Mouse (Mus musculus): ENCODE measurements around the gene Tmem139. TPM values are rescaled to one million over a fixed set of nuclear protein-coding genes. Genes with fewer than 3 reads are reported as not detected.

Tmem139 gene
- total and polyA plus RNA-seq, 3 experiments = 0.17 to 3.2 (median 0.35) TPM

DNA sequence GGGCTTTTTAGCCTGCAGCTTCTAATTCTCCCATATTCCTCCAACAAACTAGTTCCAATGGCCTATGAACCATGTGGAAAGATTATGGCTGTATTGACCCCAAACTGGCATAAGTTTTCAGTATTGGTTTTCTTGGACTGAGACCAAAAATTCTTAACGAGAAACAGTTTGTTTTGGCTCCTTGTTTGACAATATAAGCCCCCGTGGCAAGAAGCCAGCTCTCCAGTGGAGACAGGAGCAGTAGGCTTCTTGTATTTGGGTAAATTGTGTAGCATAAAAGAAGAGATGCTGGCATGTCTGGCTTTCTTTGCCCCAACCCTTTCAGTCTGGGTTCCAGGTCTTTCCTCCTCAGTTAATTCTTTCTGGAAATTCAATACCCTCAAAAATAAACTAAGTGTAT, 14.4 kb downstream of the Tmem139 start:
- no peak for DNase-seq

DNA sequence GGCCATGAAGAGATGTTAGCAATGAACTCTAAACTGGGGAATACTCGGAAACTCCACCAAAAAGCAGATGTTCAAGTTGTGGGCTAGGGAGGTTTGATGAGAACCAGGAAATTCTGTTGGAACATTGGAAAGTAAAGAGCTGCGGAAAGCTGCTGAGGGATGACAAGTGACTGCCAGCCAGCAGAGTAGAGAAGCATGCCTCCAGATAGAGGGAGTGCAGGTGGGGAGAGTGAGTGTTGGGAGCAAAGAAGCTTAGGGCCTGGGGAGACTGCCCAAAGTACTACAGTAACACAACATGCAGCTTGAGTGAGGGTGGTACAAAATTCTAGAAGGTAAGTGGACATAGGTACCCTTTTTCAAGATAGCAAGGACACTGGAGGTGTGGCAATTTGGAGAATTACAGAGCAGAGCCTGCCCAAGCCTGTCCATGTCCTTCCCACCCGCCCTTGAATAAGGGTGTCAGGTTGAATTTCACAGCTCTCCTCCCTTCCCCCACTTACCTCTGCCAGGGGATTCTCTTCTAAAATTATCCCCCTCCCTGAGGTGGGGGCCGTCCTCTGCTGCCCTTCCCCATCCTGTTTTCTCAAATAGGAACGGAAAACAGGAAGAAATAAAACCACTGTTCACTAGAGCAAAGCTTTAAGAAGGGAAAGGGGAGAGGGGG, 21.2 kb downstream of the Tmem139 start:
- no peak for DNase-seq

DNA sequence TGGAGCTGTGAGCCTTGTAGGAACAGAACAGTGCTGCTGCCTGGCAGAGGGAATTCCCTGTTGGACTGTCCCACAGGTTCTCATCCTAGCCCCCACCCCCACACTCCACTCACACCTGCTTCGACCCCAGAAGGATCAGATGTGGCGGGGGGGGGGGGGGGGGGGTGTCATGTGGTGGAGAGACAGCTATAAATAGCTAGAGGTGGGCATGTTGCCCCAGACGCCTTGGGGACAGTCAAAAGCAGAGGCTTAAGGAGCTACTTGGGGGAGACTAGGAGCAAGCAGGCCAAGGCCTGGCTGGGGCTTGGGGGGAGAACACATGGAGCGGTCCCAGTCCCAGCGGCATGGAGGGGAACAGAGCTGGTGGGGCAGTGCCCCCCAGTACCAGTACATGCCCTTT, 24.7 kb downstream of the Tmem139 start, which contains the start of gene Clcn1:
TSS of gene Clcn1 (plus strand) at position 238 of the 400 bp plus-strand sequence.
- no peak for DNase-seq

DNA sequence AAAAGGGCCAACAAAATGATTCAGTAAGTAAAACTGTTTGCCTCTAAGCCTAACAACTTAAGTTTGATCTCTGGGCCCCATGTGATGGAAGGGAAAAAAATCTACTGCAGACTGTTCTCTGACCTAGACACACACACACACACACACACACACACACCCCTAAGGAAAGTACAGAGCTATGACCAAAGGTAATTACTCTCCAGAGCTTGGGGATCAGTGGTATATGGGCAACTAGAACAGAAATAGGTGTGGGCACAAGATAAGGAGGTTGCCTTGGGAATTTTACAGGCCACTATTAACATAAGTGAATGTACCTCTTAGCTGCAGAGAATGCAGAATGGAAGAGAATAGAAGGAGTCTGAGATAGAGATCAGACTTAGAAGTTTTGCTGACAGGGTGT, 25.8 kb downstream of the Tmem139 start:
- no peak for DNase-seq

DNA sequence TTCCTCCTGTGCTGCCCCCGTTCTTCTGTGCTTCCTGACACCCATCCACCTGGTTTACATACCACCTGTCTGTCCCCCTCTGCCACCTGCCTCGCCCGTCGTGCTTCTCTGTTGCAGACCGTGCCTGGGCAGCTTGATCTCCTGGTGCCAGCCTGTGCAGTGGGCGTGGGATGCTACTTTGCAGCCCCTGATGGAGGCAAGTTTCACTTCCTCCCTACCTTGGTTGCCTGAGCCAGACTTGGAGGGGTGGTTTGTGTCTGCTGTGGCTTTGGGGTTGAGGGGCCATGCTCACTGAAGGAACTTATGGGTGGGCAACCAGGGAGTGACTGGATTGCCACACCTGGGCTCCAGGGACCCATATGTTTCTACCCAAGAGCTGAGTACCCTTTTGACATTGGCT, 31.6 kb downstream of the Tmem139 start:
- no peak for DNase-seq

DNA sequence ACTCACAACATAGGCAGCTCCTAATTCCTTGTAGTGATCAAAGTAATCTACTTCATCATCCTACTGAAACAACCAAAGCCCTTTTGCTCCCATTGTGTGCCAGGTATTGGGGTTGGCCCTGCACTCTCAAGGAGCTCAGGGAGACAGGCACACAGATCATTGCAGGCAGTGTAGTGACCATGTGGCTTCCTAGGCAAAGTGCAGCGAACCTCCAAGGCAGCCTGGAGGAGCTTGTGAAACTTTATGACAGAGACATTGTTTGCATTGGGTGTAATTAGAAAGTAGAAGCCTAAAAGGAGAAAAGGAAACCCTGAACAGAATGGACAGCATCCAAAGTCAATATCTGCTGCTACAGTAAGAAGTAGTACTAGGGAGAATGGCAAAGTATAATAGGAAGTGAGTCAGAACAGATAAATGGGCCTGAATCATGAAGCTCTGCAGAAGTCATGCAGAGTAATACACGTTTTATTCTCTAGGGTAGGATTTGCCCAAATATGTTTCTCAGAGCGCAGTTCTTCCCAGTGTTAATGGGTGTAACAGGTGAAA, 33.9 kb downstream of the Tmem139 start:
- DNase-seq = no peak

DNA sequence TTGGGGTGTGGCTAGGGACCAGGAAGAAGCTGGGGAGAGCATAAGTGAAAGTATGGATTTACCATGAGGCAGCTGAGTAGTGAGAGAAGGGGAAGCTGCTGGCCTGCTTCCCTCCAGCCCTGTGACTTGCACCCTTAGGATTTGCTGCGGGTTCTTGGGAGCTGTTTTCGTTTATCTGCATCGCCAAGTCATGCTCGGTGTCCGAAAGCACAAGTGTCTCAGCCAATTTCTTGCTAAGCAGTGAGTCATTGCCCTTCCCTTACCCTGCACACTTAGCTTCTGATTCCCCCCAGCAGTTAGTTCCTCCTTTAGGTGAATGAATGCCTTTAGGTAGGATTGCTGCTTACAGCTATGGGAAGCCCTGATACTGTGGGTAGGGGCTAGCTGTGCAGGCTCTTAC, 37.6 kb downstream of the Tmem139 start:
- no peak for DNase-seq

DNA sequence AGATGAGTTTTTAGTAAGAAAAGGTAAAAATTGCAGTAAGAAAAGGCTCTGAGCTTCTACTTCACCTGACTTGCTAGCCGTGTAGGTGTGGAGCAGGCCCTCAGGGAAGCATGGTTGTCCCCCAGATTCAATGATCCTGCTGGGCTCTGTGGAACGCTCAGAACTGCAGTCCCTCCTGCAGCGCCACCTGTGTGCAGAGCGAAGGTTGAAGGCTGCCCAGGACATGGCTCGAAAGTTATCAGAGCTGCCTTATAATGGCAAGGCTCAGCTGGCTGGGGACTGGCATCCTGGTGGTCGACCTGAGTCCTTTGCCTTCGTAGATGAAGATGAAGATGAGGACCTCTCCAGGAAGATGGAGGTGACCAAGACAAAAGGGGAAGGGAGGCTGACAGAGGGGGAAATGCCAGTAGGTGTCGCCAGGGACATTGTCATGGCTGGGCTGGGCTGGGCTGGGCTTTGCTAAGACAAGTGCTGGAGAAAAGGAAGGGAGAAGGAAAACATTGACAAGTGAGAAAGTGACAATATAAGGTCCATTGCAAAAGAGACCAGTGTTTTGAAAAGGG, 48.1 kb downstream of the Tmem139 start:
- peak; percentile 10 for DNase-seq

DNA sequence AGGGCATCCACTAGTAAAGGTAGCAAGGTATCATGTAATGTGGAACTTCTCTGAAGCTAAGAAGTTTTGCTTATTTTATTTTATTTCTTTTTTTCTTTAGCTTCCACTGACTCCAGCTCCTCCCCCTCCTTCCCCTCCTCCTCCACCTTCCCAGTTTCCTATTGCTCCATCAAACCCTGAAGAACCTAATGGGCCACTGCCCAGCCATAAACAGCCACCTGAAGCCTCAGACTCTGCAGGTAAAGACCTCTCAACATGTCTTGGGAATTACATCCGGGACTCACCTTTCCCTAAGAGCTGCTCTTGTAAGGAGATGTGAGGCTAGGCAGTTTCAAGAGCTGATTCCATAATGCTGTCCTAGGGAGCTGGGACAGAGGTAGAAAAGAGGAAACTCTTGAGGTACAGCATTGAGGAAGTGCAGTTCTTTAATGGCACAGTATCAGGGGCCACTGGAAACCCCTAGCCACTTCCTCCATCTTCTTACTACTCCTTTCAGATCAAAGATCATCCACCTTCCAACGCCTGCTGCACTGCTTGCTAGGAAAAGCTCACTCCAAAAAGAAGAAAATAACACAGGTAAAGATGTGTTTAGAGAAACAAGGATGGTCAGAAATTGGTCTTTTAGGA, 48.8 kb downstream of the Tmem139 start:
- DNase-seq = no peak

Other genes starting within 250 kb of the Tmem139 start
- not detected for gene Sva, start 223.6 kb upstream of the Tmem139 start, total RNA-seq (2021)
- gene Sva, start 223.6 kb upstream of the Tmem139 start, polyA plus RNA-seq (2012; rRNA removed) = not detected in 2 replicates
- not detected for gene Tas2r139, start 121.0 kb upstream of the Tmem139 start, total RNA-seq (2021)
- gene Tas2r139, start 121.0 kb upstream of the Tmem139 start, polyA plus RNA-seq (2012; rRNA removed) = not detected in 2 replicates
- not detected for gene Tas2r144, start 46.6 kb upstream of the Tmem139 start, total RNA-seq (2021)
- gene Tas2r144, start 46.6 kb upstream of the Tmem139 start, polyA plus RNA-seq (2012; rRNA removed) = not detected in 2 replicates
- gene Gstk1, start 16.0 kb upstream of the Tmem139 start, total RNA-seq (2021) = 100 to 1,000 TPM; 104 to 312 TPM
- 78.8 and 113 TPM in 2 replicates for gene Gstk1, start 16.0 kb upstream of the Tmem139 start, polyA plus RNA-seq (2012; rRNA removed)
- 10 to 100 TPM; 16.5 to 20.2 TPM for gene Casp2, start 3.0 kb downstream of the Tmem139 start, total RNA-seq (2021)
- 9.1 and 12.9 TPM in 2 replicates for gene Casp2, start 3.0 kb downstream of the Tmem139 start, polyA plus RNA-seq (2012; rRNA removed)
- gene Clcn1, start 24.7 kb downstream of the Tmem139 start, total RNA-seq (2021) = under 1 TPM in 1 of 2 experiments, not detected in 1; 0.23 TPM
- 0.06 and 0.08 TPM in 2 replicates for gene Clcn1, start 24.7 kb downstream of the Tmem139 start, polyA plus RNA-seq (2012; rRNA removed)
- gene Fam131b, start 62.7 kb downstream of the Tmem139 start, total RNA-seq (2021) = under 1 TPM; 0.14 to 0.17 TPM
- 0.04 and 0.11 TPM in 2 replicates for gene Fam131b, start 62.7 kb downstream of the Tmem139 start, polyA plus RNA-seq (2012; rRNA removed)
- gene Zyx, start 87.7 kb downstream of the Tmem139 start, total RNA-seq (2021) = 100 to 1,000 TPM in 1 of 2 experiments, 10 to 100 TPM in 1; 96.9 to 121 TPM
- gene Zyx, start 87.7 kb downstream of the Tmem139 start, polyA plus RNA-seq (2012; rRNA removed) = 192 and 204 TPM in 2 replicates
- under 1 TPM; 0.23 to 0.86 TPM for gene Epha1, start 111.3 kb downstream of the Tmem139 start, total RNA-seq (2021)
- gene Epha1, start 111.3 kb downstream of the Tmem139 start, polyA plus RNA-seq (2012; rRNA removed) = 0.18 and 0.37 TPM in 2 replicates
- 1 to 10 TPM in 1 of 2 experiments, under 1 TPM in 1; 0.90 to 7.2 TPM for gene Tas2r143, start 138.3 kb downstream of the Tmem139 start, total RNA-seq (2021)
- 0.50 and 0.63 TPM in 2 replicates for gene Tas2r143, start 138.3 kb downstream of the Tmem139 start, polyA plus RNA-seq (2012; rRNA removed)
- gene Tas2r135, start 143.5 kb downstream of the Tmem139 start, total RNA-seq (2021) = 1 to 10 TPM in 1 of 2 experiments, under 1 TPM in 1; 0.62 to 4.4 TPM
- gene Tas2r135, start 143.5 kb downstream of the Tmem139 start, polyA plus RNA-seq (2012; rRNA removed) = 0.16 TPM in 1 of 2 replicates, not detected in the other
- gene Tas2r126, start 172.6 kb downstream of the Tmem139 start, total RNA-seq (2021) = 1 to 10 TPM in 1 of 2 experiments, under 1 TPM in 1; 0.66 to 4.8 TPM
- 0.11 TPM in 1 of 2 replicates, not detected in the other for gene Tas2r126, start 172.6 kb downstream of the Tmem139 start, polyA plus RNA-seq (2012; rRNA removed)
- gene Olfr458, start 203.2 kb downstream of the Tmem139 start, total RNA-seq (2021) = not detected
- not detected in 2 replicates for gene Olfr458, start 203.2 kb downstream of the Tmem139 start, polyA plus RNA-seq (2012; rRNA removed)
- not detected for gene Olfr457, start 214.4 kb downstream of the Tmem139 start, total RNA-seq (2021)
- not detected in 2 replicates for gene Olfr457, start 214.4 kb downstream of the Tmem139 start, polyA plus RNA-seq (2012; rRNA removed)
- gene Olfr456, start 225.2 kb downstream of the Tmem139 start, total RNA-seq (2021) = not detected
- gene Olfr456, start 225.2 kb downstream of the Tmem139 start, polyA plus RNA-seq (2012; rRNA removed) = not detected in 2 replicates

All from adrenal gland, adult 2 months (tissue).